Mouse (Mus musculus) intestine, embryonic 14.5 days (tissue): ENCODE data around the gene Tbc1d1. TPM values are rescaled to one million over a fixed set of nuclear protein-coding genes. Genes with fewer than 3 reads are reported as not detected.

ENCODE experiments used
- ATAC-seq: fragments of 200-750 bp; cut with Nextera tagmentation; replicated peaks from 2 replicates; pipeline ENCODE4 v1.8.0; 2017; ENCODE audit warnings: low read depth, moderate number of reproducible peaks, moderate TSS enrichment, moderate library complexity; ENCODE audit not compliant: low FRiP score, low TSS enrichment
- DNase-seq: peaks from one replicate; pipeline ENCODE4 v3.0.0-alpha.2; 2018; ENCODE audit warnings: low spot score
- H3K27ac ChIP-seq: fragments of 300-500 bp; sonication (generic); 2 replicates; pipeline ENCODE4 v1.5.1; 2014; ENCODE audit warnings: low read depth, mild to moderate bottlenecking, control low read depth
- H3K27me3 ChIP-seq: fragments of 300-500 bp; sonication (generic); replicated peaks from 2 replicates; pipeline ENCODE4 v1.6.1; 2014; ENCODE audit warnings: low read length, control low read depth; ENCODE audit not compliant: control insufficient read depth, insufficient read depth
- H3K36me3 ChIP-seq: fragments of 300-500 bp; sonication (generic); 2 replicates; pipeline ENCODE4 v1.6.1; 2014; ENCODE audit warnings: low read length, control low read depth; ENCODE audit not compliant: control insufficient read depth, insufficient read depth
- H3K4me1 ChIP-seq: fragments of 300-500 bp; sonication (generic); replicated peaks from 2 replicates; pipeline ENCODE4 v1.6.1; 2014; ENCODE audit warnings: low read length, control low read depth, mixed read lengths; ENCODE audit not compliant: control insufficient read depth, insufficient read depth
- H3K4me2 ChIP-seq: fragments of 300-500 bp; sonication (generic); 2 replicates; pipeline ENCODE4 v1.6.1; 2014; ENCODE audit warnings: low read length
- H3K4me3 ChIP-seq: fragments of 300-500 bp; sonication (generic); 2 replicates; pipeline ENCODE4 v1.5.1; 2014; ENCODE audit warnings: low read depth, low read length, control low read depth, mixed read lengths
- H3K9ac ChIP-seq: fragments of 300-500 bp; sonication (generic); 2 replicates; pipeline ENCODE4 v1.6.1; 2014; ENCODE audit warnings: mild to moderate bottlenecking, low read length
- H3K9me3 ChIP-seq: fragments of 300-500 bp; sonication (generic); 2 replicates; pipeline ENCODE4 v1.6.1; 2016; ENCODE audit warnings: low read length, control low read depth; ENCODE audit not compliant: control insufficient read depth
- WGBS: fragments of 180-500 bp; shearing (Covaris S2); extraction: QIAGEN DNeasy Blood & Tissue Kit; methylation state at CpG from one replicate; pipeline ENCODE4 v1.1.7; 2014; 5-methylcytosine and 5-hydroxymethylcytosine counted together
- polyA plus RNA-seq: library from polyadenylated mRNA; unstranded; fragments of >200 nt; fragmentation: Nextera tagmentation; extraction: Ambion mirVana; gene quantifications from 2 replicates; pipeline ENCODE4 v1.2.1, GENCODE M21; 2014

The Tbc1d1 gene
- polyA plus RNA-seq, 1 experiment from 2014 or later: 41.3 TPM

DNA sequence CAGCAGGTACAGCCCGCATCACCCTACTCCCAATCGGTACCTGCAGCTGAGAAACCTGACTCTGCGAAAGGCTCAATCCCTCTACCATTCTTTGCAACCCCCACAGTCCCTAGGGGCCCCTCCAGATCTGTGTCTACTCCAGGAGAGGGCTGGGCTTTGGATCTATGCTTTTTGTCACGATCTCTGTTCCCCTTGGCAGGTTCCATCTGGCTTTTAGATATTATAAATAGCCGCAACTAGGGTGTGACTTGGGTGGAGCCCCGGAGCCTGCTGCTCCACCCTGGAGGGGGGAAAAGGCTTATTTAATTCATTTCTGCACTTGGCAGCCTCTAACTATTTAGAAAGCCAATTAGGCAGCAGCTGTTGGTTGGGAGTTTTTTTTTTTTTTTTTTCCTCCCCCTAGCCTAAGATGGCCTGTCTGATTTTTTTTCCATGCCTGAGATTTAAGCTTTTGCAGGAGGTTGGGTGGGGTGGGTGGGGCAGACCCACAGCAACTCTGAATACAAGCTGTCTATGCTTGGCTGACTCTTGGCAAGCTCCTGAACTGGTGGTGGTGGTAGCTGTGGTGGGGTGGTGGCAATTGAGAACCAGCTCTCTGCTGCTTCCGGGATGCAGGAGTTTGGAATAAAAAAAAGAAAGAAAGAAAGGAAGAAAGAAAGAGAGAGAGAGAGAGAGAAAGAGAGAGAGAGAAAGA lies 208.5 kb downstream of the Tbc1d1 start:
- peaks cover 21% of the 10 kb centered on the region for H3K4me1 ChIP-seq
- no peak overlapping the region for H3K9ac ChIP-seq
- peak overlapping the region; percentile 47 for H3K27ac ChIP-seq
- WGBS: 34% methylated on average over 7 of the region's 7 CpGs
- no peaks in the 10 kb centered on the region for H3K27me3 ChIP-seq
- H3K4me2 ChIP-seq: 0 out of 2 replicates have a peak overlapping the region, but pooled peaks have one; percentile 9
- H3K4me3 ChIP-seq: no peak overlapping the region
- ATAC-seq (peak; percentile 65), DNase-seq (peak; percentile 68)
- H3K9me3 ChIP-seq: no peaks in the 10 kb centered on the region
- no peaks in the 10 kb centered on the region for H3K36me3 ChIP-seq

DNA sequence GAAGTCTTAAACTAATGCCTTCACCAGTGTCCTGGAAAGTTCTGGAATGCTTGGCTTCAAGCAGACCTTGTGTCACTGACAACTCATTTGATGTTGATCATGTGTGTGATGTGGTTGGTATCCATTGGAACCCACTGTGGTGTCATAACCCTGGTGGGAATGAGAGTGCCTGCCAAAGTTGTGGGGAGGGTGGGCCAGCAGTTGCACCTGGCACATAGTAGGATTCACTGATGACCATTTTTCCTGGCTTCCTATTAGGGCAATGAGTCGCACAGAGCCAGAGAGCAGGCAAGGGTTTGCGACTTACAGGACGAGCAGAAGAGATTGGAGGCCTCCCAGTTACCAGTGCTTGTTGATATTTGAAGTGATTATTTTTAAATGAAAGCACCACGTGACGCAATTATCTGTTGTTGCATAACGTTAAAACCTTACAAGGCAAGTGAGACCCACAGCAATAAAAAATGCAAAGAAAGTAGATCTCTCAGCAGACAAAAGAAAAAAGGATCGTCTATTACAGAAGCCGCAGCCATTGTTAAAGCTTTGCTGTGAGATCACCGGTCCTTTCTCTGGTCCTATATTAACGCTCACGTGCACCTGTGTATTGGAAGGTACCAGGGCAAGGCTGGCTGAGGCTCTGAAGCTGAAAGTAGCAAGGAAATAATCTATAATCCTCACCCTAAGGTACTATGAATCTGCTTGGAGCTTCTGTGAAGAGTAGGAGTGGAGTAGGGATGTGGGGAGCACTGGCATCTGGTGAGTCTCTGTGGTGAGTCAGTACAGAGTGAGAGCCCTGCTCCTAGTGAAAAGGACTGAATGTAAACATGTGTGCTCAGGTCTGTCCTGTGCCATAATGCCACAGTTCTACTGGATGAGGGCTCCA lies 209.3 kb downstream of the Tbc1d1 start:
- Histone ChIP-seq H3K9ac (no peak overlapping the region), H3K27me3 (no peaks in the 10 kb centered on the region), H3K4me3 (no peak overlapping the region), H3K4me1 (peaks cover 21% of the 10 kb centered on the region), H3K9me3 (no peaks in the 10 kb centered on the region), H3K36me3 (no peaks in the 10 kb centered on the region), H3K4me2 (no peak overlapping the region), H3K27ac (peak overlapping the region; percentile 47; the same call in 1 of the 2 replicates)
- ATAC-seq: no peak
- no peak for DNase-seq
- WGBS: 81% methylated on average over 11 of the region's 11 CpGs

DNA sequence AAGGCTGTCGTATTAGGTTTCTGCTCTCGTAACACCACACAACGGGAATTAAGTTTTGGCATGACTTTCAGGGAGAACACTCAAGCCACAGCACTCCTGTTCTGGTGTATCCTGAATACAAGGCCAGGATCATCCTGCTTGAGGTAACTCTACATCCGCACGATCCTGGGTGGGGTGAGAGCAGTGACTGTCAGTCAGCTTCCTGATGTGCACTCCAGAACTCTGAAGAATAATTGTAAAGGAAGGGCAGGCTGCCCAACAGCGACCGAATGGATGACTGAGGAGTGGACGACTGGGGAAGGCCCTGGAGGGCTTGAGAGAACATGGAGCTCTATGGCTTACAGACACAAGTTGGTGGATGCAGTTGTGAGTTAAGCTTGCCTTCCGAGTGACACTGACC lies 210.0 kb downstream of the Tbc1d1 start:
- DNase-seq: no peak
- Histone ChIP-seq H3K4me1 (peaks cover 21% of the 10 kb centered on the region), H3K36me3 (no peaks in the 10 kb centered on the region), H3K4me3 (no peak overlapping the region), H3K9ac (no peak overlapping the region), H3K4me2 (no peak overlapping the region), H3K27me3 (no peaks in the 10 kb centered on the region), H3K9me3 (no peaks in the 10 kb centered on the region), H3K27ac (no peak overlapping the region)
- 91% methylated on average over 9 of the region's 9 CpGs for WGBS
- ATAC-seq: no peak

DNA sequence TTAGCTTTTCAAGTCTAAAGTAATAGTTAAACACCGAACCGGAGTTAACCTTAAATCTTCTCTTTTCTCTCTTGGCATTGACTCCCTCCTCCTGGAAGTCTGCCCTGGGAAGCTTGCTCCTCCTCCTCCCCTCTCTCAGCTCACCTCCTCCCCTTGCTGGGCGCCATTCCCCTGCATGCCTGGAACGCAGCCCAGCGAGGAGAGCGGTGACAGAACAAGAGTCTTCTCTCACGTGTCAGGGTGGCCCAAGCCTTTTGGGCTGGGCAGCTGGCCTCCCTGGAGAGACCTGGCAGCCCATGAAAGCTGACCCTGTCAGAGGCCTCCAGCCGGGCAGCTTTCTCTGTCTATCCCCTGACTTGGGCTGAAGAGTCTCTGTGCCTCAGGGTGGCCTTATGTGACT lies 211.3 kb downstream of the Tbc1d1 start:
- H3K9me3 ChIP-seq: no peaks in the 10 kb centered on the region
- H3K27ac ChIP-seq: no peak overlapping the region
- 23% methylated on average over 8 of the region's 8 CpGs for WGBS
- no peak overlapping the region for H3K4me2 ChIP-seq
- H3K9ac ChIP-seq: no peak overlapping the region
- DNase-seq (peak; percentile 70), ATAC-seq (peak; percentile 20; the same call in 1 of the 2 replicates)
- H3K27me3 ChIP-seq: no peaks in the 10 kb centered on the region
- peaks cover 21% of the 10 kb centered on the region for H3K4me1 ChIP-seq
- H3K36me3 ChIP-seq: no peaks in the 10 kb centered on the region
- H3K4me3 ChIP-seq: no peak overlapping the region

DNA sequence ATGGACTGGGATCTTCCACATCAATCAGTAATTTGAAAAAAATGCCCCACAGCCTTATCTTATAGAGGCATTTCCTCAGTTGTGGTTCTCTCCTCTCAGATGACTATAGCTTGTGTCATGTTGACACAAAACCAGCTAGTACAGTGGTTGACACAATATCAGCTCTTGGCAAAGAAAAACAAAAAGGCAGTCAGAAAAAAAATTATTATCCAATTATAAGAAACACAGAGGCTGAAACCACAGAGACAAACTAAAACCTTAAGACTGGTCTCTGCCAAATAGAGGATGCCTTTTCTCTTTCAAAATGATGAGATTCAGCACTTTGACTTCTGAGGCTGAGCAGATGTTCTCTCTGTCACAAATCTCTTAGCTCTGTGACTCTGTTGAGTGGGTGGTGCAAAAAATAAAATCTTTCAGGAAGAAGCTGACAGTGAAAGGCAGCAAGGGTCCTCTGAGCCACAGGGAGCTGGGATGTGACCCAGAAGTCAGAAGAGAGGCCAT lies 215.3 kb downstream of the Tbc1d1 start:
- H3K4me3 ChIP-seq: no peak overlapping the region
- ATAC-seq (no peak), DNase-seq (no peak)
- H3K9ac ChIP-seq: no peak overlapping the region
- H3K27me3 ChIP-seq: no peaks in the 10 kb centered on the region
- peaks cover 8% of the 10 kb centered on the region; the same call in 1 of the 2 replicates for H3K4me1 ChIP-seq
- H3K27ac ChIP-seq: peak overlapping the region; percentile 40
- H3K9me3 ChIP-seq: no peaks in the 10 kb centered on the region
- no peaks in the 10 kb centered on the region for H3K36me3 ChIP-seq
- H3K4me2 ChIP-seq: no peak overlapping the region

DNA sequence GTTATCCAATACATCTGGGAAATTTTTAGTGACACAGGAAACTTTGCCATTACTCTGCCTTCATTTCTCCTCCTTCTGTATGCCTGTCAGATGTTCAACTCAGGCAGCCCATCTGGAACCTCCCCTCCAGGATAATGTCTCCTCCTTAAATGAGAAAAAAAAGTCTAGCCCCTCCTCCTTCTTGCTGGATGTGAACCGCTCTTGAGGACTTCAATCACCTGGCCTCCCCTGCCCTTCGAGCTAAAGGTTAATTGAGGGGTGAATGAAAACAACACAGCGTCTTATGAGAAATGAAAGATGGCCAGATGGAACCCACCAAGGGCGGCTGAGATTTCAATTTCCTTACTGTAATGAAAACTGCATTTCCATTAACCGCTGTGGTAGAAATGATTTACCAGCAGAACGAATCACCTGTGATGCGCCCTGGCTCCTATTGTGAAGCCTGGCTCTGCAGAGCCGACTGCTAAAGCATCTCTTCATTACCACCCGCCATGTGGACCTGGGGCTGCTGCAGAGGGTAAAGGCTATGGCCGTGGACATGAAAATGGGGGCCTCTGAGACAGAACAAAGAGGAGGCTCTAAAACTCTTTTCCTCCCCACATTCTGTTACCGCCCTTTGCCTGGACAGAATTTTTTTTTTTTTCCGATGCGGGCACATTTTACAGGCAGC lies 216.3 kb downstream of the Tbc1d1 start:
- Histone ChIP-seq H3K4me1 (peaks cover 6% of the 10 kb centered on the region; the same call in 1 of the 2 replicates), H3K9me3 (no peaks in the 10 kb centered on the region), H3K4me2 (no peak overlapping the region), H3K36me3 (no peaks in the 10 kb centered on the region), H3K27ac (no peak overlapping the region; the same call in 1 of the 2 replicates), H3K27me3 (no peaks in the 10 kb centered on the region), H3K4me3 (no peak overlapping the region), H3K9ac (no peak overlapping the region)
- 81% methylated on average over 13 of the region's 13 CpGs for WGBS
- DNase-seq: no peak
- no peak for ATAC-seq

DNA sequence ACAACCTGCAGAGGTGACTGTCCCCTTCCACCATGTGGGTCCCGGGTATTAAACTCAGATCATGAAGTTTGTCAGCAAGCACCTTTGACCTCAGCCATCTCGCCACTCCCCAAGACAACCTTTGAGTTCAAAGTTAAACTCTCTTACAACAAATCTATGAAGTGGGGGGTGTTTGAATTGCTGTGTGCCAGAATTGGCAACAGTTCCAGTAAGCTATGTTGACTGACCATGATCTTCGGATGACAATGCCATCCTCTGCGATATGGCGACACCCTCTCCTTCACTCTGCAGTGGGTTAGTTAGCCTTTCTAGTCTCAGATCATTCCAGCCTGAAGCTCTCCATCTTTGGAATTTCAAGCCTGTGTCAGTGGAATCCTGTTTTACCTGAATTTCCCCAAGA lies 217.6 kb downstream of the Tbc1d1 start:
- Histone ChIP-seq H3K27me3 (no peaks in the 10 kb centered on the region), H3K4me2 (no peak overlapping the region), H3K4me3 (no peak overlapping the region), H3K27ac (no peak overlapping the region), H3K9me3 (no peaks in the 10 kb centered on the region), H3K9ac (no peak overlapping the region), H3K36me3 (no peaks in the 10 kb centered on the region), H3K4me1 (peaks cover 13% of the 10 kb centered on the region)
- ATAC-seq: no peak
- no peak for DNase-seq
- WGBS: 89% methylated on average over 5 of the region's 5 CpGs

DNA sequence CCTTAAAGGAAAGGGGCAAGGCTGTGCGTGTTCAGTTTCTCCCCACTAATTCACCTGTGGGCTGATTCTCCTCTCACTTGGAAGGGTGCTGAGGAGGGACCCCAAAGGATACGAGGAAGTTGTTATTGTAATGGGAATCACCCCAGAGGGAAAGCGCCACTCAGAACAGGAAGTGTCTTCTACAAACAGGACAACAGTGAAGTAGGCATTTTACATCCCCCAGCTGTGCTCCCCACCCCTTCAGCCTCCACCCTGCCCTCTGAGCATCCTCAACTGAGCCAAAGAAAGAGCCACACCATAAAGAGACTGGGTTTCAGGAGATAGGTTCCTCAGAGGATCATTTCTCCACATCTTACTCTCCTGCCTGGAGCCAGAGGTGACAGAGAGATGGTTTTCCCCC lies 219.7 kb downstream of the Tbc1d1 start:
- Histone ChIP-seq H3K4me3 (no peak overlapping the region), H3K9me3 (no peaks in the 10 kb centered on the region), H3K27ac (no peak overlapping the region), H3K4me1 (peaks cover 27% of the 10 kb centered on the region), H3K36me3 (no peaks in the 10 kb centered on the region), H3K27me3 (no peaks in the 10 kb centered on the region), H3K9ac (no peak overlapping the region), H3K4me2 (no peak overlapping the region)
- no peak for DNase-seq
- ATAC-seq: no peak
- WGBS: 52% methylated on average over 3 of the region's 3 CpGs
